Mouse (Mus musculus) hematopoietic multipotent progenitor cell, adult 10-12 weeks (in vitro differentiated cells): ENCODE results near the gene Gm2431. TPM values are rescaled to one million over a fixed set of nuclear protein-coding genes. Genes with fewer than 3 reads are reported as not detected.

Source experiments
- polyA plus RNA-seq: library from polyadenylated mRNA; stranded (reverse); fragments of >175 nt; gene quantifications from 2 replicates; pipeline ENCODE4 v1.2.3, GENCODE M21; 2012; ENCODE audit warnings: low replicate concordance

Gm2431 gene
- polyA plus RNA-seq, result not detected in 2 replicates

DNA sequence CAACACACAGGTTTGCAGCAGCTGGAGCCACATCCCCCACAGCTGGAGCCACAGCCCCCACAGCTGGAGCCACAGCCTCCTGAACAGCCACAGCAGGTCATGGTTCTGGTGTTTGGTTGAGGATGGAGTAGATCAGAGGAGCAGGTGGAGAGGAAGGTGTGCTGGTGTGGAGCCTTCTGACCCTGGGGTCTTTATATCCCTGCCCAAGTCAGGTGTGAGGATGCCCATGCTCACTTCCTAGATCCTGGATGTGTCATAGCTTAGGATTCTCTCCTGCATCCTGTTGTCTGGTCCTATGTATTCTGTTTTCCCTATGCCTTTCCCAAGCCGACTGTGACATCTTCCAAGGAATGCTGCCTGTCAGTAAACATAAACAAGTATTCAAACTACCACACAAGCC is at the start of gene Gm2431:
Gene Gm2431 (minus strand): TSS at position 101 of the 400 bp plus-strand sequence.

DNA sequence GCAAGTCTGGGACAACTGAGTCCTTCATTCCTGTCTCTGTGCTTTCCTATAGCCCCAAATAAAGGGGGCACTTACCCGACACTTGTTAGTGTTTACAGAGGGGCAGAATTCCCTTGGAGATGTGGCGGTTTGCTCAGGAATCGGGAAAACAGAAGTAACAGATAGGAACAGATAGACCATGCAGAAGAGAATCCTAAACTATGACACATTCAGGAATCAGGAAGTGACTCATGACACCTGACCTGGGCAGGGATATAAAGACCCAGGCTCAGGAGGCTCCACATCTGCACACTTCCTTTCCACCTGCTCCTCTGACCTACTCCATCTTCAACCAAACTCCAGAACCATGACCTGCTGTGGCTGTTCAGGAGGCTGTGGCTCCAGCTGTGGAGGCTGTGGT is 45.1 kb upstream of the Gm2431 start, which contains the start of gene Krtap5-4:
Gene Krtap5-4 (plus strand): TSS at position 301 of the 400 bp plus-strand sequence.

DNA sequence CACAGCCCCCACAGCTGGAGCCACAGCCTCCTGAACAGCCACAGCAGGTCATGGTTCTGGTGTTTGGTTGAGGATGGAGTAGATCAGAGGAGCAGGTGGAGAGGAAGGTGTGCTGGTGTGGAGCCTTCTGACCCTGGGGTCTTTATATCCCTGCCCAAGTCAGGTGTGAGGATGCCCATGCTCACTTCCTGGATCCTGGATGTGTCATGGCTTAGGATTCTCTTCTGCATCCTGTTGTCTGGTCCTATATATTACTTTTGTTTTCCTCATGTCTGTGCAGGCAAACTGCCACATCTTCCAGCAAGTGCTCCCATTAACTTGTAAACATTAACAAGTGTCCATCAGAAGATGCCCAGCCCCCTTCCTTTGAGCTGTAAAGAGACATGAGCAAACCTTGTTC is 38.9 kb upstream of the Gm2431 start, which contains the start of gene Krtap5-1:
Gene Krtap5-1 (minus strand): TSS at position 101 of the 400 bp plus-strand sequence.

DNA sequence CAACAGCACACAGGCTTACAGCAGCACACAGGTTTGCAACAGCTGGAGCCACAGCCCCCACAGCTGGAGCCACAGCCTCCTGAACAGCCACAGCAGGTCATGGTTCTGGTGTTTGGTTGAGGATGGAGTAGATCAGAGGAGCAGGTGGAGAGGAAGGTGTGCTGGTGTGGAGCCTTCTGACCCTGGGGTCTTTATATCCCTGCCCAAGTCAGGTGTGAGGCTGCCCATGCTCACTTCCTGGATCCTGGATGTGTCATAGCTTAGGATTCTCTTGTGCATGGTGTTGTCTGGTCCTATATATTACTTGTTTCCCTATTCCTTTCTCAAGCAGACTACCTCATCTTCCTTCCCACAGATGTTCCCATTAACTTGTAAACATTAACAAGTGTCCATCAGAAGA is 16.1 kb upstream of the Gm2431 start, which contains the start of gene Gm4559:
Gene Gm4559 (minus strand): TSS at position 101 of the 400 bp plus-strand sequence.

DNA sequence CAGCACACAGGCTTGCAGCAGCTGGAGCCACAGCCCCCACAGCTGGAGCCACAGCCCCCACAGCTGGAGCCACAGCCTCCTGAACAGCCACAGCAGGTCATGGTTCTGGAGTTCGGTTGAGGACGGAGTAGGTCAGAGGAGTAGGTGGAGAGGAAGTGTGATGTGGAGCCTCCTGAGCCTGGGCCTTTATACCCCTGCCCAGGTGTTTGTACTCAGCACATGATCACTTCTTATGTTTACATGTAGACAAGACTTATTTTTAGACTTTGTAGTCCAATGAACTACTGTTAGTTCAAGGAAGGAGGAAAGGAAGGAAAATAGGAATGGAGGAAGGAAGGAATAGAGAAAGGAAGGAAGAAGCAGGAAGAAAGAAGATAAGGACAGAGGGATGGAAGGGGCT is 17.2 kb downstream of the Gm2431 start, which contains the start of gene Gm40460:
Gene Gm40460 (minus strand): TSS at position 101 of the 400 bp plus-strand sequence.

DNA sequence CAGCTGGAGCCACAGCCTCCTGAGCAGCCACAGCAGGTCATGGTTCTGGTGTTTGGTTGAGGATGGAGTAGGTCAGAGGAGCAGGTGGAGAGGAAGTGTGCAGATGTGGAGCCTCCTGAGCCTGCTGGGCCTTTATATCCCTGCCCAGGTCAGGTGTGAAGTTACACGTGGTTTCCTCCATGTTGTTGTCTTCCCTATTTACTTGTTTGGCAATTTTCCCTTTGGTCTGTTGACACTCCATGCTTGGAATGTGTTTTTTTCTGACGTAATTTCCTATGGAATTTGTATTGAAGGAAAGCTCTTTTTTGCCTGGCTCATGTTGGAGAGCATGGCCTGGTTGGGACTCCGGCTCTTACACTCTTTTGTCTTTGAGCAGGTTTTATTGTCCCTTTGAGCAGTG is 28.3 kb downstream of the Gm2431 start, which contains the start of gene Krtap5-5:
Gene Krtap5-5 (minus strand): TSS at position 101 of the 400 bp plus-strand sequence.

DNA sequence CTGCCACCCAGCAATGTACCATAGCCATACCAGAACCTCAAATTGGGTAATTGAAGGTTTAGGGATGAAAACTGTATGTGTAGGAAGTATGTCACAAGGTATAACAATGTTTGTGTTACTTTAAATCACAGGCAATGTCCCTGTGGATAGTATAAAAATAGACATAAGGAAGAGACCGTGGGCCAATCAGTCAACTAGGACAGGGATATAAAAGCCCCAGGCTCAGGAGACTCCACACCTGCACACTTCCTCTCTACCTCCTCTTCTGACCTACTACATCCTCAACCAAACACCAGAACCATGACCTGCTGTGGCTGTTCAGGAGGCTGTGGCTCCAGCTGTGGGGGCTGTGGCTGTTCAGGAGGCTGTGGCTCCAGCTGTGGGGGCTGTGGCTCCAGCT is 46.6 kb downstream of the Gm2431 start, which contains the start of gene Gm7579:
Gene Gm7579 (plus strand): TSS at position 301 of the 400 bp plus-strand sequence.

Other genes starting within 250 kb of the Gm2431 start
- gene Mob2, start 197.3 kb downstream of the Gm2431 start, polyA plus RNA-seq, result 11.6 and 41.1 TPM in 2 replicates
- gene Dusp8, start 162.5 kb downstream of the Gm2431 start, polyA plus RNA-seq, result 0.27 and 1.8 TPM in 2 replicates
- gene Gm45618, start 137.6 kb downstream of the Gm2431 start, polyA plus RNA-seq, result not detected in 2 replicates
- not detected in 2 replicates for gene Gm39115, start 122.3 kb downstream of the Gm2431 start, polyA plus RNA-seq
- gene Gm45337, start 113.7 kb downstream of the Gm2431 start, polyA plus RNA-seq, result not detected in 2 replicates
- gene Gm29735, start 101.2 kb downstream of the Gm2431 start, polyA plus RNA-seq, result not detected in 2 replicates
- gene Gm4553, start 92.6 kb downstream of the Gm2431 start, polyA plus RNA-seq, result not detected in 2 replicates
- gene Krtap5-2, start 82.3 kb downstream of the Gm2431 start, polyA plus RNA-seq, result not detected in 2 replicates
- not detected in 2 replicates for gene Gm10153, start 68.0 kb downstream of the Gm2431 start, polyA plus RNA-seq
- not detected in 2 replicates for gene Krtap5-3, start 57.0 kb downstream of the Gm2431 start, polyA plus RNA-seq
- gene Gm7579, start 46.5 kb downstream of the Gm2431 start, polyA plus RNA-seq, result not detected in 2 replicates
- gene Krtap5-5, start 28.4 kb downstream of the Gm2431 start, polyA plus RNA-seq, result not detected in 2 replicates
- gene Gm40460, start 17.3 kb downstream of the Gm2431 start, polyA plus RNA-seq, result not detected in 2 replicates
- gene Gm4559, start 16.0 kb upstream of the Gm2431 start, polyA plus RNA-seq, result not detected in 2 replicates
- not detected in 2 replicates for gene Krtap5-1, start 38.8 kb upstream of the Gm2431 start, polyA plus RNA-seq
- gene Krtap5-4, start 45.2 kb upstream of the Gm2431 start, polyA plus RNA-seq, result not detected in 2 replicates
- 41.9 and 231 TPM in 2 replicates for gene Ifitm10, start 115.4 kb upstream of the Gm2431 start, polyA plus RNA-seq
- 54.8 and 139 TPM in 2 replicates for gene Gm49369, start 124.3 kb upstream of the Gm2431 start, polyA plus RNA-seq
- 105 and 131 TPM in 2 replicates for gene Ctsd, start 129.7 kb upstream of the Gm2431 start, polyA plus RNA-seq
- gene Syt8, start 176.5 kb upstream of the Gm2431 start, polyA plus RNA-seq, result 0.15 and 1.6 TPM in 2 replicates
- gene Tnni2, start 183.5 kb upstream of the Gm2431 start, polyA plus RNA-seq, result 2.4 and 11.7 TPM in 2 replicates
- 568 and 613 TPM in 2 replicates for gene Lsp1, start 202.5 kb upstream of the Gm2431 start, polyA plus RNA-seq
- gene Tnnt3, start 240.5 kb upstream of the Gm2431 start, polyA plus RNA-seq, result 4.0 and 7.6 TPM in 2 replicates